Mouse (Mus musculus) neutrophil, adult 59 days (primary cell): ENCODE results near the gene Zfp143. TPM values are rescaled to one million over a fixed set of nuclear protein-coding genes. Genes with fewer than 3 reads are reported as not detected.

Source experiments
- total RNA-seq, 2 experiments: library from RNA; stranded (reverse); gene quantifications; 1 replicate in 1 of 2; 2 replicates in 1 of 2; pipeline ENCODE4 v1.2.4; 2023

Gene Zfp143
- total RNA-seq, result 10 to 100 TPM; 24.1 to 26.0 TPM

GRCm38 (mm10) chr7:110061199-110061751 is at the start of gene Zfp143:
Gene Zfp143, plus strand, starts transcription at chr7:110061217.

GRCm38 (mm10) chr7:110018117-110018630 is 42.8 kb upstream of the Zfp143 start, which contains the start of gene Ipo7:
Gene Ipo7, plus strand, starts transcription at chr7:110018274.

GRCm38 (mm10) chr7:110121516-110122288 is 60.7 kb downstream of the Zfp143 start, which contains the start of gene Wee1:
Gene Wee1, plus strand, starts transcription at chr7:110122046.

Other genes with a start within 250 kb of the Zfp143 start
- not detected for gene Scube2, start 195.5 kb upstream of the Zfp143 start, total RNA-seq
- 100 to 1,000 TPM; 231 to 244 TPM for gene Dennd5a, start 100.7 kb upstream of the Zfp143 start, total RNA-seq
- gene Tmem41b, start 74.3 kb upstream of the Zfp143 start, total RNA-seq, result 10 to 100 TPM; 54.2 TPM
- 10 to 100 TPM; 41.5 to 48.8 TPM for gene Ipo7, start 42.9 kb upstream of the Zfp143 start, total RNA-seq
- gene Wee1, start 60.8 kb downstream of the Zfp143 start, total RNA-seq, result 10 to 100 TPM; 13.8 to 15.1 TPM
- 10 to 100 TPM; 25.4 to 36.4 TPM for gene Swap70, start 160.5 kb downstream of the Zfp143 start, total RNA-seq